Mouse (Mus musculus) testis, adult 2 months (tissue): ENCODE results near the gene Brinp3. TPM values are rescaled to one million over a fixed set of nuclear protein-coding genes. Genes with fewer than 3 reads are reported as not detected.

Source experiments
- H3K27ac ChIP-seq: fragments of 200-500 bp; 2 replicates; pipeline ENCODE4 v1.5.1; 2012; ENCODE audit warnings: low read depth, low read length; ENCODE audit not compliant: control insufficient read depth, insufficient read depth
- H3K27me3 ChIP-seq: fragments of 200-500 bp; 2 replicates; pipeline ENCODE4 v1.6.1; 2012; ENCODE audit warnings: mild to moderate bottlenecking, low read length, moderate library complexity; ENCODE audit not compliant: control insufficient read depth, insufficient read depth
- H3K36me3 ChIP-seq: fragments of 200-500 bp; 2 replicates; pipeline ENCODE4 v1.6.1; 2012; ENCODE audit warnings: mild to moderate bottlenecking, low read length; ENCODE audit not compliant: control insufficient read depth, insufficient read depth
- H3K4me1 ChIP-seq: fragments of 200-500 bp; 2 replicates; pipeline ENCODE4 v1.6.1; 2012; ENCODE audit warnings: low read length; ENCODE audit not compliant: control insufficient read depth, insufficient read depth
- H3K4me3 ChIP-seq: fragments of 200-500 bp; 2 replicates; pipeline ENCODE4 v1.5.1; 2012; ENCODE audit warnings: low read depth, mild to moderate bottlenecking, low read length, moderate library complexity, mixed read lengths; ENCODE audit not compliant: control insufficient read depth
- CTCF ChIP-seq: fragments of 200-500 bp; IDR thresholded peaks from 2 replicates; pipeline ENCODE4 v1.5.1; 2012; ENCODE audit warnings: low read depth, mild to moderate bottlenecking, inconsistent platforms, low read length, moderate library complexity; ENCODE audit not compliant: control insufficient read depth, insufficient read depth, insufficient replicate concordance
- POLR2A ChIP-seq: fragments of 200-500 bp; IDR thresholded peaks from 2 replicates; pipeline ENCODE4 v1.6.1; 2012; ENCODE audit warnings: low read depth, mild to moderate bottlenecking, inconsistent platforms, low read length, moderate library complexity; ENCODE audit not compliant: control insufficient read depth
- polyA plus RNA-seq: library from polyadenylated mRNA; depleted of rRNA; stranded (reverse); fragments of >200 nt; gene quantifications from 2 replicates; pipeline ENCODE4 v1.2.3, GENCODE M21; 2012

The Brinp3 gene
- polyA plus RNA-seq, 1 experiment = 2.1 TPM

GRCm38 (mm10) chr1:146901691-146902090 lies 407.1 kb downstream of the Brinp3 start:
- Histone ChIP-seq H3K4me1 (no peaks in the 10 kb centered on the region), H3K36me3 (no peaks in the 10 kb centered on the region)
- TF ChIP-seq CTCF = no peak
- TF ChIP-seq POLR2A = no peak

GRCm38 (mm10) chr1:146939463-146940389 lies 445.2 kb downstream of the Brinp3 start:
- H3K27me3 ChIP-seq = no peaks in the 10 kb centered on the region
- no peak for TF ChIP-seq POLR2A
- TF ChIP-seq CTCF = no peak
- no peaks in the 10 kb centered on the region for H3K4me1 ChIP-seq
- H3K4me3 ChIP-seq = no peak overlapping the region
- H3K27ac ChIP-seq = no peak overlapping the region
- H3K36me3 ChIP-seq = no peaks in the 10 kb centered on the region

More at GRCm38 (mm10) chr1:146901691-146902090, 407.1 kb downstream of the Brinp3 start:
- Histone ChIP-seq H3K27ac (no peak overlapping the region), H3K4me3 (no peak overlapping the region), H3K27me3 (no peaks in the 10 kb centered on the region)
